Mouse (Mus musculus) megakaryocyte progenitor cell, adult 5-6 weeks (primary cell): Measurements from ENCODE around the gene Lmbrd1. TPM values are rescaled to one million over a fixed set of nuclear protein-coding genes. Genes with fewer than 3 reads are reported as not detected.
"Not testable (repeated sequence)": the region's sequence is repeated elsewhere in the genome, so short reads cannot be mapped to it uniquely, and the experiment has no call there.

Experiments used
- ATAC-seq: replicated peaks from 2 replicates; pipeline ENCODE4 v1.8.0; 2016; ENCODE audit warnings: mild to moderate bottlenecking, moderate TSS enrichment, inconsistent platforms; ENCODE audit not compliant: poor library complexity
- total RNA-seq, 2 experiments: library from RNA; stranded (forward) in 1 of 2; stranded (reverse) in 1 of 2; fragments of 157-497, 149-512 nt in 1 of 2; fragments of 200-1000 nt in 1 of 2; gene quantifications; 2 replicates each; pipeline versions ENCODE4 v1.2.3 to v1.2.4; 2015 to 2017

Lmbrd1 gene
- total RNA-seq, 2 experiments from 2014 or later = 16.2 to 19.1 TPM

GRCm38 (mm10) chr1:24719621-24720020, 41.2 kb downstream of the Lmbrd1 start:
- ATAC-seq = no peak; the same call in 1 of the 2 replicates

DNA sequence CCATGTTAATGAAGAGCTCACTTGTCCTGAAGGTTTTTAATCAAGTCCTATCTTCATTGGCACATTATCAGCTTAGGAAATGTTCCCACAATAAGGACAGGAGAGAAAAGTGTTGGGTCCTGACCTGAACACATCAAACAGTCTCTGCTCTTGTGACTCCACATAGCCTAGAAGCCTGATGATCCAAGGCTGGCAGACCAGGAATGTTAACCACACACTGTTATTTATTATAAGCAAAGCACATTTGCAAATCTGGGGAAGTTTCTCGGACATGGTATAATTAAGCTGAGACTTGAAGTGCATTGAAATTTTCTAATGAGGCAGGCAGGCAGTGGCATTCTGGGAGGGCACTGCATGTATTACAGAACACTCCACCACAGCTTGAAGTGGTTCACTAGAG, 41.8 kb downstream of the Lmbrd1 start:
- ATAC-seq = no peak

- no peak for ATAC-seq
Observed at GRCm38 (mm10) chr1:24729784-24730183, 51.4 kb downstream of the Lmbrd1 start.

- no peak for ATAC-seq
Observed at GRCm38 (mm10) chr1:24732286-24732685, 53.9 kb downstream of the Lmbrd1 start.

DNA sequence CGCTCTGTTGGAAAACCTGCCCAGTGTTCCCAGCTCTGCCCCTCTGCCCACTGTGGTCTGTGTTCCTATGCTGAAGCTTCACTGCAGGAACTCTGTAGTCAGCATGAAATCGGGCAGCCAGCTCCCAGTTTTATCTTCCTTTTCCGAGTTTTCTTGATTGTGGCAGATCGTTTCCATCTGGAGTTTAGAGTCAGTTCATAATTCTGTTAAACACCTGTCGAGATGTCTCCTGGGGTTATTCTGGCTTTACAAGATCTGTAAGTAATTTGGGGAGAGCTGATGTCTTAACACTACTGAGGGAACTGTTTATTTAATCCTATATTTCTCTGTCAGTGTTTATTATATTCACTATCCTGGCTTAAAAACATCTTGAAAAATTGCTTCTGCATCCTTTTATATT, 56.4 kb downstream of the Lmbrd1 start:
- ATAC-seq = no peak

DNA sequence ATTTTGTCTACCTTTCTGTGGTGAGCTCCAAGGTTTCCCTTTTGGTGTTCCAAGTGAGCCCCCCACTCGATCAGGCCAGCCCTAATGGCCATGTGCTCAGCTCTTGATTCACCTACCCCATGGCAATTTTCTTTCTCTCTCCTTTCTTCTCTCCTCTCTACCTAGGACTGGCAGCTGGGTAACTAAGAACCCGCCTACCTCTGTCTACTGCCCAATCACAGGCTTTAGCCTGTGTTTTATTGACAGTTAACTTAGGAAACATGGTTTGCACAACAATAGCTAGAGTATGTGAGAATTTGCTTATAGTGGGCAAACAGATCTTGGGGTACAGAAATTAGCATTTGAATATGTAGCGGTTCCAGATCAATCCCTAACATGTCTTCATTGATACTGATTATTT, 62.5 kb downstream of the Lmbrd1 start:
- ATAC-seq = no peak

DNA sequence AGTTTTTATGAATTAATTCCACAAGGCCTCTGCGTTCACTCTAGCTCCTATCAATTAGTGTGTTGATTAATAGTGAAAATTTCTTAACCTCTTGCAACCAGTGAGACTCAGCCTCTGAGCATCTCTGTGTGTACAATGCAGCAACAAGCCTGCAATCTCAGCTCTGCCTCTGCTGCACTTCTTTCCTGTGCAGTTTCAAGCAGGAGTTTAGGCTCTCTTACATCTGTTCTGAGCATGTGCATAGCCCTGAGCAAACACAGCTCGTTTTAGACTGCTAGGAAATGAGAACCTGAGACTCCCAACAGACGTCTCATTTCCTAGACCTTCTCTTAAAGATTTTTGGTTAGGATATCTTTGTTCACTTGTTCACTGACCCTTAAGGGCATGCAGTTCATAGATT, 63.1 kb downstream of the Lmbrd1 start:
- no peak for ATAC-seq

GRCm38 (mm10) chr1:24743191-24743924, 64.9 kb downstream of the Lmbrd1 start:
- ATAC-seq = no peak

DNA sequence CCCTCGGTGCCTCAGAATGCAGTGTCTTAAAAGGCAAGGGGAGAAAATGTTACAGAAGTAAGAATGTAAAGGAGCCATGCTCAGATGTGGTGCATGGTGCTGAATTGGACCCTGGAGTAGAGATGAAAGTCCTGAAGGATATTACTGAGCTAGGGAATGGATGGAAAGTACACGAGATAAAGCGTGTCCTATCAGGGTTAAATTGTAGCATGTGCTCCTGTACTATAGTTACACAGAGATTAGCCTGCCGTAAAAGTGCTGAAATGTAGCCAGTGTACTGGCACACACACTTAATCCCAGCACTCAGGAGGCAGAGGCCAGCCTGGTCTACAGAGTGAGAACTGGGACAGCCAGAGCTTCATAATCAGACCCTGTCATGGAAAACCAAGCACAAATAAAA, 74.3 kb downstream of the Lmbrd1 start:
- ATAC-seq = no peak

DNA sequence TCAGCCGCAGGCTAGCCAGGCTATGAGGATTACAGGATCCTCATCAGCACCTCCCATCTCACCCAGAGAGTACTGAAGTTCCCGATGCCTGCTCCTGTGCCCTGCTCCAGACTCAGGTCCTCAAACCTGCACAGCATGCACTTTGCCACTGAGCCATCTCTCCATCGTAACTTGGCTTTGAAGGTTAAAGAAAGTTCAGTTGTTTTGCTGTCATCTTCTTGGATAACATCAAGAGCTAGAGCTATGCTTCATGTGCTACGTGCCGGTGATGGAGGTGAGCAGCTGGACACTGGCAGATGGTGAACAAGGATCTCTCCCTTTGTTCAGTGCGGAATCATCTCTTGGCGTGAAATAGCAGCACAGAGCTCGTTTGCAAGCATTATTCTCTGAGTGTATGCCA, 80.1 kb downstream of the Lmbrd1 start:
- ATAC-seq = no peak

- ATAC-seq = no peak
Observed at GRCm38 (mm10) chr1:24766466-24766865, 88.0 kb downstream of the Lmbrd1 start.

DNA sequence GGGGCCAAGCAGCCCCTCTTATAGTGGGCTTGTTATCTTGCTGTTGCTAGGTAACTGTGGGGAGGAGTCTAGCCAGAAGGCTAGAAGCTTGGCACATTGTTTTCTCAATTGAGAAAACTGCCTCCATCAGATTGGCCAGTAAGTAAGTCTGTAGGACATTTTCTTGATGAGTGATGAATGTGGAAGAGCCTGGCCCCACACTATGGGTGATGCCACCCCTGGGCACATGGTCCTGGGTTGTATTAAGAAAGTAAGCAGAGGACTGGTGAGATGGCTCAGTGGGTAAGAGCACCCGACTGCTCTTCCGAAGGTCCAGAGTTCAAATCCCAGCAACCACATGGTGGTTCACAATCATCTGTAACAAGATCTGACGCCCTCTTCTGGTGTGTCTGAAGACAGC, 88.8 kb downstream of the Lmbrd1 start:
- not testable (repeated sequence) for ATAC-seq

- ATAC-seq = no peak
Observed at GRCm38 (mm10) chr1:24773642-24774041, 95.2 kb downstream of the Lmbrd1 start.

GRCm38 (mm10) chr1:24776576-24776975, 98.1 kb downstream of the Lmbrd1 start:
- no peak for ATAC-seq

DNA sequence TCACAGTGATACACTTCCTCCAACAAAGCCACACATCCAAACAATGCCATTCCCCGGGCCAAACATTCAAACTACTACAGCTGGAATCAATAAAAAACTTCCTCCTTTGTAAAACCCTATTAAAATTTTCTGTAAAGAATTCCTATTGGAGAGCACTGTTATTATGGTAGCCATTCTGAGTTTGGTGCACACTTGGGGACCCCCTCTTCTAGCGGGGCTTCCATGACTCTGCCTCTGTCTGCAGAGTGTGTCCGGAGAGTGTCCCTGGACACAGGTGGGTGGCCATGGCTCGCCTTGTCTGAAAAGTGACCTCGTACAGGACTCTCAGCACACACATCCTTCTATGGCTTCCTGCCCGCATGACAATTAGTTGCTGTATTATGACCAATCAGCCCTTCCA, 114.7 kb downstream of the Lmbrd1 start:
- no peak for ATAC-seq

DNA sequence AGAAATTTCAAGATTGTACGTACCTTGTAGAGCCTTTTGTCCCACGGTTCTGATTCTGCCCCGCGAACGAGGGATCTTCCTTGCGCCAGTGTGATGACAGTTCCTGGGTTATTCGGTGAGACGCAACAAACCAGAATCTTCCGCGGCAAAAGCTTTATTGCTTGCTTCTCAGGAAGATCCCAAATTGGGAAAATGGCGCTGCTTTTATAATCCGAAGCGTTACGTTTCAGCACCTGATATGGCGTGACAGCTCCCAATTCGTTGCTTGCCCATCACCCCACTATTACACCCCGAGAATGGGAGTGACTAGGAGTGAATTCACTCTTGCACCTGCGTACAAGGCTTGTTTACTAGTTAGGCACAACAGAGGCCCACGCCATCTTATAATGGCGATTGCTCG, 129.5 kb downstream of the Lmbrd1 start:
- not testable (repeated sequence) for ATAC-seq

Other genes with a start within 250 kb of the Lmbrd1 start
- 0.05 and 0.17 TPM in 2 replicates for gene Col19a1, start 91.2 kb upstream of the Lmbrd1 start, total RNA-seq (2015)
- 0.17 and 0.78 TPM in 2 replicates for gene Col19a1, start 91.2 kb upstream of the Lmbrd1 start, total RNA-seq (2017)